Mouse (Mus musculus) intestine, embryonic 14.5 days (tissue): Measurements from ENCODE around the gene Abcf3. TPM values are rescaled to one million over a fixed set of nuclear protein-coding genes. Genes with fewer than 3 reads are reported as not detected.

Experiments used
- ATAC-seq: fragments of 200-750 bp; cut with Nextera tagmentation; replicated peaks from 2 replicates; pipeline ENCODE4 v1.8.0; 2017; ENCODE audit warnings: low read depth, moderate number of reproducible peaks, moderate TSS enrichment, moderate library complexity; ENCODE audit not compliant: low FRiP score, low TSS enrichment
- DNase-seq: peaks from one replicate; pipeline ENCODE4 v3.0.0-alpha.2; 2018; ENCODE audit warnings: low spot score
- H3K27ac ChIP-seq: fragments of 300-500 bp; sonication (generic); 2 replicates; pipeline ENCODE4 v1.5.1; 2014; ENCODE audit warnings: low read depth, mild to moderate bottlenecking, control low read depth
- H3K27me3 ChIP-seq: fragments of 300-500 bp; sonication (generic); replicated peaks from 2 replicates; pipeline ENCODE4 v1.6.1; 2014; ENCODE audit warnings: low read length, control low read depth; ENCODE audit not compliant: control insufficient read depth, insufficient read depth
- H3K36me3 ChIP-seq: fragments of 300-500 bp; sonication (generic); 2 replicates; pipeline ENCODE4 v1.6.1; 2014; ENCODE audit warnings: low read length, control low read depth; ENCODE audit not compliant: control insufficient read depth, insufficient read depth
- H3K4me1 ChIP-seq: fragments of 300-500 bp; sonication (generic); replicated peaks from 2 replicates; pipeline ENCODE4 v1.6.1; 2014; ENCODE audit warnings: low read length, control low read depth, mixed read lengths; ENCODE audit not compliant: control insufficient read depth, insufficient read depth
- H3K4me2 ChIP-seq: fragments of 300-500 bp; sonication (generic); 2 replicates; pipeline ENCODE4 v1.6.1; 2014; ENCODE audit warnings: low read length
- H3K4me3 ChIP-seq: fragments of 300-500 bp; sonication (generic); 2 replicates; pipeline ENCODE4 v1.5.1; 2014; ENCODE audit warnings: low read depth, low read length, control low read depth, mixed read lengths
- H3K9ac ChIP-seq: fragments of 300-500 bp; sonication (generic); 2 replicates; pipeline ENCODE4 v1.6.1; 2014; ENCODE audit warnings: mild to moderate bottlenecking, low read length
- H3K9me3 ChIP-seq: fragments of 300-500 bp; sonication (generic); 2 replicates; pipeline ENCODE4 v1.6.1; 2016; ENCODE audit warnings: low read length, control low read depth; ENCODE audit not compliant: control insufficient read depth
- WGBS: fragments of 180-500 bp; shearing (Covaris S2); extraction: QIAGEN DNeasy Blood & Tissue Kit; methylation state at CpG from one replicate; pipeline ENCODE4 v1.1.7; 2014; 5-methylcytosine and 5-hydroxymethylcytosine counted together
- polyA plus RNA-seq: library from polyadenylated mRNA; unstranded; fragments of >200 nt; fragmentation: Nextera tagmentation; extraction: Ambion mirVana; gene quantifications from 2 replicates; pipeline ENCODE4 v1.2.1, GENCODE M21; 2014

The Abcf3 gene
- polyA plus RNA-seq, 1 experiment from 2014 or later, result 47.9 TPM

- Histone ChIP-seq H3K4me1 (peaks cover 10% of the 10 kb centered on the region), H3K9me3 (no peaks in the 10 kb centered on the region), H3K4me2 (peak overlapping the region; percentile 85), H3K9ac (peak overlapping the region; percentile 96), H3K4me3 (peak overlapping the region; percentile 95), H3K27ac (peak overlapping the region; percentile 93), H3K27me3 (no peaks in the 10 kb centered on the region), H3K36me3 (peaks cover 21% of the 10 kb centered on the region)
- peak; percentile 75 for DNase-seq
- ATAC-seq, result peak; percentile 26
- 0% methylated on average over 6 of the region's 6 CpGs for WGBS
These were observed 30.5 kb upstream of the Abcf3 start for GRCm38 (mm10) chr16:20517701-20518374.

GRCm38 (mm10) chr16:20523886-20524285 lies 24.5 kb upstream of the Abcf3 start:
- WGBS, result 83% methylated on average over 10 of the region's 10 CpGs
- H3K27ac ChIP-seq, result no peak overlapping the region
- H3K27me3 ChIP-seq, result no peaks in the 10 kb centered on the region
- DNase-seq (no peak), ATAC-seq (no peak)
- no peak overlapping the region for H3K4me2 ChIP-seq
- H3K9ac ChIP-seq, result no peak overlapping the region
- peaks cover 2% of the 10 kb centered on the region; the same call in 1 of the 2 replicates for H3K4me1 ChIP-seq
- no peaks in the 10 kb centered on the region for H3K9me3 ChIP-seq
- H3K36me3 ChIP-seq, result peaks cover 80% of the 10 kb centered on the region
- no peak overlapping the region for H3K4me3 ChIP-seq

GRCm38 (mm10) chr16:20528779-20529178 lies 19.6 kb upstream of the Abcf3 start:
- Histone ChIP-seq H3K36me3 (peaks cover 90% of the 10 kb centered on the region), H3K4me3 (no peak overlapping the region), H3K9ac (no peak overlapping the region), H3K4me2 (no peak overlapping the region), H3K9me3 (no peaks in the 10 kb centered on the region), H3K27ac (no peak overlapping the region), H3K4me1 (no peaks in the 10 kb centered on the region), H3K27me3 (no peaks in the 10 kb centered on the region)
- ATAC-seq (no peak), DNase-seq (no peak)
- 93% methylated on average over 5 of the region's 5 CpGs for WGBS

GRCm38 (mm10) chr16:20529375-20529774 lies 19.0 kb upstream of the Abcf3 start:
- no peak overlapping the region for H3K4me2 ChIP-seq
- no peak overlapping the region for H3K4me3 ChIP-seq
- peaks cover 84% of the 10 kb centered on the region for H3K36me3 ChIP-seq
- no peaks in the 10 kb centered on the region for H3K4me1 ChIP-seq
- no peak for DNase-seq
- ATAC-seq, result no peak
- no peaks in the 10 kb centered on the region for H3K9me3 ChIP-seq
- H3K9ac ChIP-seq, result no peak overlapping the region
- no peaks in the 10 kb centered on the region for H3K27me3 ChIP-seq
- H3K27ac ChIP-seq, result no peak overlapping the region
- 80% methylated on average over 1 of the region's 1 CpGs for WGBS

GRCm38 (mm10) chr16:20530941-20531340 lies 17.4 kb upstream of the Abcf3 start:
- Histone ChIP-seq H3K27me3 (no peaks in the 10 kb centered on the region), H3K36me3 (peaks cover 70% of the 10 kb centered on the region), H3K4me3 (no peak overlapping the region), H3K9me3 (no peaks in the 10 kb centered on the region), H3K27ac (no peak overlapping the region), H3K9ac (no peak overlapping the region), H3K4me2 (no peak overlapping the region), H3K4me1 (no peaks in the 10 kb centered on the region)
- 92% methylated on average over 18 of the region's 20 CpGs for WGBS
- ATAC-seq (no peak), DNase-seq (no peak)

- ATAC-seq (0 out of 2 replicates have a peak, but pooled peaks have one; percentile 0), DNase-seq (no peak)
- Histone ChIP-seq H3K9ac (no peak overlapping the region), H3K9me3 (no peaks in the 10 kb centered on the region), H3K27me3 (no peaks in the 10 kb centered on the region), H3K36me3 (peaks cover 57% of the 10 kb centered on the region), H3K4me2 (peak overlapping the region; percentile 30), H3K4me3 (peak overlapping the region; percentile 81), H3K4me1 (peaks cover 19% of the 10 kb centered on the region), H3K27ac (no peak overlapping the region)
- 44% methylated on average over 10 of the region's 10 CpGs for WGBS
These were observed 13.6 kb upstream of the Abcf3 start for GRCm38 (mm10) chr16:20534617-20535295.

GRCm38 (mm10) chr16:20535296-20536080 lies 12.9 kb upstream of the Abcf3 start, which contains the start of gene Ap2m1:
Gene Ap2m1 (plus strand): TSS chr16:20535478.
- ATAC-seq, result peak; percentile 96
- Histone ChIP-seq H3K4me2 (peak within 1 kb of the TSS; percentile 94), H3K9me3 (no peaks in the 10 kb centered on the region), H3K4me1 (peaks cover 19% of the 10 kb centered on the region), H3K27me3 (no peaks in the 10 kb centered on the region), H3K36me3 (peaks cover 57% of the 10 kb centered on the region), H3K9ac (peak within 1 kb of the TSS; percentile 88), H3K27ac (peak within 1 kb of the TSS; percentile 64), H3K4me3 (peak within 1 kb of the TSS; percentile 81)
- peak; percentile 93 for DNase-seq
- under 1% methylated on average over 50 of the region's 52 CpGs for WGBS

- Histone ChIP-seq H3K36me3 (peaks cover 57% of the 10 kb centered on the region), H3K9me3 (no peaks in the 10 kb centered on the region), H3K27me3 (no peaks in the 10 kb centered on the region), H3K4me2 (peak overlapping the region; percentile 94), H3K4me3 (peak overlapping the region; percentile 81), H3K27ac (no peak overlapping the region), H3K9ac (peak overlapping the region; percentile 88), H3K4me1 (peaks cover 19% of the 10 kb centered on the region)
- DNase-seq (no peak), ATAC-seq (no peak)
- 25% methylated on average over 9 of the region's 9 CpGs for whole genome bisulfite sequencing
These were observed 12.2 kb upstream of the Abcf3 start for GRCm38 (mm10) chr16:20536081-20536665.
